Mouse (Mus musculus) limb, embryonic 15.5 days (tissue): ENCODE data around the gene Cep112. TPM values are rescaled to one million over a fixed set of nuclear protein-coding genes. Genes with fewer than 3 reads are reported as not detected.
A peak's percentile ranks its signal among the peaks of the same experiment; 100 is the strongest.

Source experiments
- ATAC-seq: fragments of 200-750 bp; cut with Nextera tagmentation; 2 replicates; pipeline ENCODE4 v1.8.0; 2017; ENCODE audit warnings: low read depth, moderate TSS enrichment; ENCODE audit not compliant: insufficient number of reproducible peaks, low FRiP score, low TSS enrichment
- H3K27ac ChIP-seq: fragments of 300-500 bp; sonication (generic); 2 replicates; pipeline ENCODE4 v1.5.1; 2015; ENCODE audit warnings: moderate library complexity, mild to moderate bottlenecking, inconsistent platforms
- H3K27me3 ChIP-seq: fragments of 300-500 bp; sonication (generic); 2 replicates; pipeline ENCODE4 v1.6.1; 2015; ENCODE audit warnings: inconsistent platforms
- H3K36me3 ChIP-seq: fragments of 300-500 bp; sonication (generic); 2 replicates; pipeline ENCODE4 v1.6.1; 2015; ENCODE audit warnings: inconsistent platforms
- H3K4me1 ChIP-seq: fragments of 300-500 bp; sonication (generic); 2 replicates; pipeline ENCODE4 v1.6.1; 2015; ENCODE audit warnings: inconsistent platforms
- H3K4me2 ChIP-seq: fragments of 300-500 bp; sonication (generic); 2 replicates; pipeline ENCODE4 v1.6.1; 2015; ENCODE audit warnings: mild to moderate bottlenecking, inconsistent platforms
- H3K4me3 ChIP-seq: fragments of 300-500 bp; sonication (generic); 2 replicates; pipeline ENCODE4 v1.5.1; 2015; ENCODE audit warnings: mild to moderate bottlenecking, inconsistent platforms
- H3K9ac ChIP-seq: fragments of 300-500 bp; sonication (generic); 2 replicates; pipeline ENCODE4 v1.6.1; 2015; ENCODE audit warnings: inconsistent platforms
- H3K9me3 ChIP-seq: fragments of 300-500 bp; sonication (generic); 2 replicates; pipeline ENCODE4 v1.6.1; 2016; ENCODE audit warnings: inconsistent platforms
- WGBS: fragments of 180-500 bp; shearing (Covaris S2); methylation state at CpG from one replicate; pipeline ENCODE4 v1.1.7; 2015; 5-methylcytosine and 5-hydroxymethylcytosine counted together
- polyA plus RNA-seq: library from polyadenylated mRNA; unstranded; fragments of >200 nt; fragmentation: Nextera tagmentation; extraction: Ambion mirVana; gene quantifications from 2 replicates; pipeline ENCODE4 v1.2.1, GENCODE M21; 2015

The Cep112 gene
- polyA plus RNA-seq, 1 experiment from 2014 or later, result 15.0 TPM

GRCm38 (mm10) chr11:108757626-108758430 lies 332.8 kb downstream of the Cep112 start:
- Histone ChIP-seq H3K4me3 (no peak overlapping the region), H3K4me2 (no peak overlapping the region), H3K4me1 (peaks cover 12% of the 10 kb centered on the region), H3K9ac (no peak overlapping the region), H3K27ac (peak overlapping the region; percentile 44; the same call in 1 of the 2 replicates), H3K36me3 (no peaks in the 10 kb centered on the region), H3K9me3 (no peaks in the 10 kb centered on the region), H3K27me3 (no peaks in the 10 kb centered on the region)
- 26% methylated on average over 6 of the region's 6 CpGs for WGBS
- no peak for ATAC-seq

- Histone ChIP-seq H3K4me2 (no peak overlapping the region), H3K27ac (no peak overlapping the region), H3K9ac (no peak overlapping the region), H3K9me3 (no peaks in the 10 kb centered on the region), H3K27me3 (no peaks in the 10 kb centered on the region), H3K4me1 (no peaks in the 10 kb centered on the region), H3K4me3 (no peak overlapping the region), H3K36me3 (no peaks in the 10 kb centered on the region)
- 40% methylated on average over 3 of the region's 3 CpGs for WGBS
- no peak for ATAC-seq
Measured at GRCm38 (mm10) chr11:108770064-108770463, 345.1 kb downstream of the Cep112 start.

GRCm38 (mm10) chr11:108774019-108774670 lies 349.2 kb downstream of the Cep112 start:
- no peak overlapping the region for H3K4me3 ChIP-seq
- H3K36me3 ChIP-seq, result no peaks in the 10 kb centered on the region
- H3K27ac ChIP-seq, result no peak overlapping the region
- H3K4me1 ChIP-seq, result no peaks in the 10 kb centered on the region
- H3K9ac ChIP-seq, result no peak overlapping the region
- no peaks in the 10 kb centered on the region for H3K9me3 ChIP-seq
- no peak overlapping the region for H3K4me2 ChIP-seq
- no peak for ATAC-seq
- 65% methylated on average over 6 of the region's 6 CpGs for WGBS
- H3K27me3 ChIP-seq, result no peaks in the 10 kb centered on the region

- Histone ChIP-seq H3K9ac (no peak overlapping the region), H3K4me3 (no peak overlapping the region), H3K27ac (no peak overlapping the region), H3K36me3 (no peaks in the 10 kb centered on the region), H3K27me3 (no peaks in the 10 kb centered on the region), H3K9me3 (no peaks in the 10 kb centered on the region), H3K4me1 (0 out of 2 replicates have a peak, but pooled peaks cover 3% of the 10 kb centered on the region), H3K4me2 (no peak overlapping the region)
- 56% methylated on average over 3 of the region's 3 CpGs for WGBS
- ATAC-seq, result no peak
Measured at GRCm38 (mm10) chr11:108777158-108777557, 352.2 kb downstream of the Cep112 start.

- H3K27ac ChIP-seq, result no peak overlapping the region
- WGBS, result 64% methylated on average over 15 of the region's 15 CpGs
- no peak for ATAC-seq
Measured at GRCm38 (mm10) chr11:108780271-108781250, 355.6 kb downstream of the Cep112 start.

GRCm38 (mm10) chr11:108798398-108798797 lies 373.4 kb downstream of the Cep112 start:
- ATAC-seq, result no peak
- no peak overlapping the region for H3K9ac ChIP-seq
- H3K36me3 ChIP-seq, result no peaks in the 10 kb centered on the region
- H3K9me3 ChIP-seq, result no peaks in the 10 kb centered on the region
- no peaks in the 10 kb centered on the region for H3K27me3 ChIP-seq
- H3K4me1 ChIP-seq, result no peaks in the 10 kb centered on the region
- no peak overlapping the region for H3K4me2 ChIP-seq
- no peak overlapping the region for H3K4me3 ChIP-seq
- no peak overlapping the region for H3K27ac ChIP-seq
- WGBS, result 89% methylated on average over 5 of the region's 5 CpGs

More at GRCm38 (mm10) chr11:108780271-108781250, 355.6 kb downstream of the Cep112 start:
- Histone ChIP-seq H3K27me3 (no peaks in the 10 kb centered on the region), H3K9ac (no peak overlapping the region), H3K4me3 (no peak overlapping the region), H3K36me3 (no peaks in the 10 kb centered on the region), H3K4me2 (no peak overlapping the region), H3K9me3 (no peaks in the 10 kb centered on the region), H3K4me1 (0 out of 2 replicates have a peak, but pooled peaks cover 3% of the 10 kb centered on the region)

GRCm38 (mm10) chr11:108799695-108800094 lies 374.7 kb downstream of the Cep112 start:
- no peak overlapping the region for H3K4me2 ChIP-seq
- ATAC-seq, result no peak
- WGBS, result 39% methylated on average over 3 of the region's 3 CpGs
- H3K4me1 ChIP-seq, result no peaks in the 10 kb centered on the region
- H3K9me3 ChIP-seq, result no peaks in the 10 kb centered on the region
- H3K36me3 ChIP-seq, result no peaks in the 10 kb centered on the region
- H3K4me3 ChIP-seq, result no peak overlapping the region
- no peak overlapping the region for H3K9ac ChIP-seq
- no peaks in the 10 kb centered on the region for H3K27me3 ChIP-seq
- H3K27ac ChIP-seq, result 0 out of 2 replicates have a peak overlapping the region, but pooled peaks have one; percentile 61

GRCm38 (mm10) chr11:108804030-108804429 lies 379.0 kb downstream of the Cep112 start:
- H3K9me3 ChIP-seq, result no peaks in the 10 kb centered on the region
- 86% methylated on average over 3 of the region's 3 CpGs for WGBS
- H3K4me1 ChIP-seq, result no peaks in the 10 kb centered on the region
- H3K36me3 ChIP-seq, result no peaks in the 10 kb centered on the region
- no peaks in the 10 kb centered on the region for H3K27me3 ChIP-seq
- H3K9ac ChIP-seq, result no peak overlapping the region
- H3K27ac ChIP-seq, result no peak overlapping the region
- ATAC-seq, result no peak
- no peak overlapping the region for H3K4me3 ChIP-seq
- H3K4me2 ChIP-seq, result no peak overlapping the region

- Histone ChIP-seq H3K4me2 (no peak overlapping the region), H3K4me3 (no peak overlapping the region), H3K4me1 (no peaks in the 10 kb centered on the region), H3K9me3 (no peaks in the 10 kb centered on the region), H3K27ac (no peak overlapping the region), H3K27me3 (no peaks in the 10 kb centered on the region), H3K36me3 (no peaks in the 10 kb centered on the region), H3K9ac (no peak overlapping the region)
- no peak for ATAC-seq
- WGBS, result 78% methylated on average over 3 of the region's 3 CpGs
Measured at GRCm38 (mm10) chr11:108805947-108806346, 381.0 kb downstream of the Cep112 start.

GRCm38 (mm10) chr11:108809626-108810025 lies 384.6 kb downstream of the Cep112 start:
- Histone ChIP-seq H3K4me2 (no peak overlapping the region), H3K27ac (no peak overlapping the region), H3K9ac (no peak overlapping the region), H3K36me3 (no peaks in the 10 kb centered on the region), H3K9me3 (no peaks in the 10 kb centered on the region), H3K4me1 (no peaks in the 10 kb centered on the region), H3K4me3 (no peak overlapping the region), H3K27me3 (no peaks in the 10 kb centered on the region)
- ATAC-seq, result no peak
- WGBS, result 75% methylated on average over 3 of the region's 3 CpGs

- WGBS, result 32% methylated on average over 4 of the region's 4 CpGs
- Histone ChIP-seq H3K27ac (0 out of 2 replicates have a peak overlapping the region, but pooled peaks have one; percentile 18), H3K4me1 (peaks cover 7% of the 10 kb centered on the region; the same call in 1 of the 2 replicates), H3K27me3 (no peaks in the 10 kb centered on the region), H3K36me3 (peaks cover 3% of the 10 kb centered on the region; the same call in 1 of the 2 replicates), H3K4me2 (no peak overlapping the region), H3K9me3 (no peaks in the 10 kb centered on the region), H3K9ac (no peak overlapping the region), H3K4me3 (no peak overlapping the region)
- no peak for ATAC-seq
Measured at GRCm38 (mm10) chr11:108821771-108822170, 396.8 kb downstream of the Cep112 start.
